In genomic region chr1:66987558-66988190, GRCm38 (mm10) we compare ENCODE assay signal across 10 mouse cellular contexts. TPM values are rescaled to one million over a fixed set of nuclear protein-coding genes. Genes with fewer than 3 reads are reported as not detected.
DNase-seq lines count a peak whose midpoint lies in the region; ATAC-seq lines count a peak whose summit lies in the region.
"Had no signal": no experiment of that assay in that cellular context is flagged by ENCODE, and none has a peak within 500 bp of the region (broad histone marks: within the 10 kb centered on the region; RNA-seq: fewer than 3 reads in every experiment).

No protein-coding gene starts in this region.

- no peaks in the 10 kb centered on the region for H3K27me3 ChIP-seq in heart, embryonic 16.5 days (ENCODE audit: control insufficient read depth, insufficient read depth, low read length)
- H3K27me3 ChIP-seq in hindbrain, embryonic 16.5 days (replicated peaks; ENCODE audit: control insufficient read depth, insufficient read depth, low read length) = no peaks in the 10 kb centered on the region
- H3K27me3 ChIP-seq in kidney, embryonic 14.5 days (ENCODE audit: control insufficient read depth, insufficient read depth, low read length) = no peaks in the 10 kb centered on the region

- H3K4me2 ChIP-seq in heart, embryonic 16.5 days (ENCODE audit: low read depth, low read length) = peak overlapping the region; percentile 46
- H3K4me2 ChIP-seq in hindbrain, embryonic 16.5 days (ENCODE audit: low read length) = peak overlapping the region; percentile 34
- H3K4me2 ChIP-seq in kidney, embryonic 14.5 days (replicated peaks; ENCODE audit: low read depth, low read length) = no peak overlapping the region

- no peak for DNase-seq in heart, adult 9 months (ENCODE audit: low spot score in 2 of 2)
- DNase-seq in T-cell, adult 2 months (ENCODE audit: low spot score) = peak; percentile 25
- DNase-seq in right cerebral cortex, adult 2 months (ENCODE audit: low spot score in 2 of 2) = no peak
- DNase-seq in urinary bladder, postnatal 36 days (ENCODE audit: low spot score in 2 of 2) = no peak
- DNase-seq: retina, postnatal 1 day had no signal

- H3K36me3 ChIP-seq in heart, embryonic 16.5 days (ENCODE audit: control insufficient read depth, insufficient read depth) = no peaks in the 10 kb centered on the region
- H3K36me3 ChIP-seq in hindbrain, embryonic 16.5 days (ENCODE audit: control insufficient read depth, insufficient read depth, low read length) = no peaks in the 10 kb centered on the region
- H3K36me3 ChIP-seq in kidney, embryonic 14.5 days (ENCODE audit: control insufficient read depth, insufficient read depth, low read length) = no peaks in the 10 kb centered on the region

- 0 out of 2 replicates have a peak, but pooled peaks have one; percentile 39 for ATAC-seq in heart, embryonic 16.5 days (replicated peaks; ENCODE audit: extremely low read depth, insufficient read depth, low FRiP score)
- ATAC-seq in hindbrain, embryonic 16.5 days = peak; percentile 54; the same call in 1 of the 2 replicates
- peak; percentile 70; the same call in 1 of the 2 replicates for ATAC-seq in monocyte, adult 5-6 weeks (replicated peaks; ENCODE audit: insufficient number of reproducible peaks, low FRiP score, low TSS enrichment, poor library complexity, severe bottlenecking)
- ATAC-seq in kidney, embryonic 14.5 days (ENCODE audit: low FRiP score, low TSS enrichment) = no peak; the same call in 1 of the 2 replicates

- no peak overlapping the region for H3K4me3 ChIP-seq in heart, embryonic 16.5 days (ENCODE audit: low read length)
- H3K4me3 ChIP-seq in hindbrain, embryonic 16.5 days (ENCODE audit: low read length) = no peak overlapping the region
- no peak overlapping the region for H3K4me3 ChIP-seq in kidney, embryonic 14.5 days (ENCODE audit: low read length)

- 46% methylated on average over 17 of the region's 18 CpGs for WGBS in heart, embryonic 16.5 days
- 67% methylated on average over 18 of the region's 18 CpGs for WGBS in hindbrain, embryonic 16.5 days
- WGBS in kidney, embryonic 14.5 days = 77% methylated on average over 18 of the region's 18 CpGs

- no peak overlapping the region for H3K9ac ChIP-seq in heart, embryonic 16.5 days (ENCODE audit: low read length)
- H3K9ac ChIP-seq in hindbrain, embryonic 16.5 days (ENCODE audit: low read depth, low read length) = no peak overlapping the region
- no peak overlapping the region for H3K9ac ChIP-seq in kidney, embryonic 14.5 days (ENCODE audit: low read depth, low read length)

- peaks cover 17% of the 10 kb centered on the region for H3K4me1 ChIP-seq in heart, embryonic 16.5 days (ENCODE audit: control insufficient read depth, insufficient read depth, low read length)
- no peaks in the 10 kb centered on the region for H3K4me1 ChIP-seq in hindbrain, embryonic 16.5 days (ENCODE audit: control insufficient read depth, insufficient read depth, low read depth, low read length)
- no peaks in the 10 kb centered on the region for H3K4me1 ChIP-seq in kidney, embryonic 14.5 days (ENCODE audit: control insufficient read depth, insufficient read depth, low read length)

- no peak overlapping the region for H3K27ac ChIP-seq in heart, embryonic 16.5 days (ENCODE audit: low read length)
- H3K27ac ChIP-seq in hindbrain, embryonic 16.5 days (ENCODE audit: low read depth, low read length) = no peak overlapping the region
- H3K27ac ChIP-seq in kidney, embryonic 14.5 days (ENCODE audit: low read depth, low read length) = no peak overlapping the region

- no peaks in the 10 kb centered on the region for H3K9me3 ChIP-seq in heart, embryonic 16.5 days (replicated peaks; ENCODE audit: control insufficient read depth, low read length)
- H3K9me3 ChIP-seq in hindbrain, embryonic 16.5 days (ENCODE audit: control insufficient read depth, low read length) = no peaks in the 10 kb centered on the region
- no peaks in the 10 kb centered on the region for H3K9me3 ChIP-seq in kidney, embryonic 14.5 days (ENCODE audit: control insufficient read depth, low read length)

RNA-seq across cellular contexts. Expression of gene Myl1, which starts 42.5 kb away (rescaled TPM):
- polyA plus RNA-seq in heart, embryonic 16.5 days (2015; fragmentation: Nextera tagmentation; extraction: Ambion mirVana) = 333 and 565 TPM in 2 replicates
- polyA plus RNA-seq in hindbrain, embryonic 16.5 days (2015; fragmentation: Nextera tagmentation; extraction: Ambion mirVana) = 1.7 and 57.7 TPM in 2 replicates
- total RNA-seq in monocyte, adult 5-6 weeks (2017) = not detected in 3 replicates
- polyA plus RNA-seq in kidney, embryonic 14.5 days (2014; fragmentation: Nextera tagmentation; extraction: Ambion mirVana) = 2.8 and 3.2 TPM in 2 replicates
- total RNA-seq: ES-E14 had no signal

RNA-seq across cellular contexts. Expression of gene Lancl1, which starts 51.0 kb away (rescaled TPM):
- polyA plus RNA-seq in heart, embryonic 16.5 days (2015; fragmentation: Nextera tagmentation; extraction: Ambion mirVana) = 75.0 and 78.9 TPM in 2 replicates
- polyA plus RNA-seq in hindbrain, embryonic 16.5 days (2015; fragmentation: Nextera tagmentation; extraction: Ambion mirVana) = 190 and 191 TPM in 2 replicates
- 15.7 to 19.4 TPM (median 16.9 TPM) in 3 replicates for total RNA-seq in monocyte, adult 5-6 weeks (2017)
- polyA plus RNA-seq in kidney, embryonic 14.5 days (2014; fragmentation: Nextera tagmentation; extraction: Ambion mirVana) = 86.5 and 92.0 TPM in 2 replicates
